Mouse (Mus musculus) midbrain, embryonic 13.5 days (tissue): ENCODE data around the gene Rapgef5. TPM values are rescaled to one million over a fixed set of nuclear protein-coding genes. Genes with fewer than 3 reads are reported as not detected.

ENCODE experiments used
- ATAC-seq: fragments of 200-750 bp; cut with Nextera tagmentation; 2 replicates; pipeline ENCODE4 v1.8.0; 2017; ENCODE audit warnings: mild to moderate bottlenecking, moderate TSS enrichment, moderate library complexity
- H3K27ac ChIP-seq: fragments of 300-500 bp; sonication (generic); 2 replicates; pipeline ENCODE4 v1.5.1; 2015; ENCODE audit warnings: inconsistent platforms, mild to moderate bottlenecking, moderate library complexity
- H3K27me3 ChIP-seq: fragments of 300-500 bp; sonication (generic); 2 replicates; pipeline ENCODE4 v1.6.1; 2015; ENCODE audit warnings: mild to moderate bottlenecking, inconsistent platforms
- H3K36me3 ChIP-seq: fragments of 300-500 bp; sonication (generic); 2 replicates; pipeline ENCODE4 v1.6.1; 2015; ENCODE audit warnings: mild to moderate bottlenecking, inconsistent platforms
- H3K4me1 ChIP-seq: fragments of 300-500 bp; sonication (generic); replicated peaks from 2 replicates; pipeline ENCODE4 v1.6.1; 2015; ENCODE audit warnings: inconsistent platforms
- H3K4me2 ChIP-seq: fragments of 300-500 bp; sonication (generic); replicated peaks from 2 replicates; pipeline ENCODE4 v1.6.1; 2015; ENCODE audit warnings: moderate library complexity, mild to moderate bottlenecking, inconsistent platforms
- H3K4me3 ChIP-seq: fragments of 300-500 bp; sonication (generic); replicated peaks from 2 replicates; pipeline ENCODE4 v1.5.1; 2015; ENCODE audit warnings: mild to moderate bottlenecking, inconsistent platforms
- H3K9ac ChIP-seq: fragments of 300-500 bp; sonication (generic); replicated peaks from 2 replicates; pipeline ENCODE4 v1.6.1; 2015; ENCODE audit warnings: mild to moderate bottlenecking, inconsistent platforms
- H3K9me3 ChIP-seq: fragments of 300-500 bp; sonication (generic); 2 replicates; pipeline ENCODE4 v1.6.1; 2016; ENCODE audit warnings: mild to moderate bottlenecking, inconsistent platforms
- WGBS: fragments of 180-500 bp; shearing (Covaris S2); methylation state at CpG from one replicate; pipeline ENCODE4 v1.1.7; 2015; 5-methylcytosine and 5-hydroxymethylcytosine counted together
- polyA plus RNA-seq: library from polyadenylated mRNA; unstranded; fragments of >200 nt; fragmentation: Nextera tagmentation; extraction: Ambion mirVana; gene quantifications from 2 replicates; pipeline ENCODE4 v1.2.1, GENCODE M21; 2015

Gene Rapgef5
- polyA plus RNA-seq, 1 experiment from 2014 or later, result 42.1 TPM

DNA sequence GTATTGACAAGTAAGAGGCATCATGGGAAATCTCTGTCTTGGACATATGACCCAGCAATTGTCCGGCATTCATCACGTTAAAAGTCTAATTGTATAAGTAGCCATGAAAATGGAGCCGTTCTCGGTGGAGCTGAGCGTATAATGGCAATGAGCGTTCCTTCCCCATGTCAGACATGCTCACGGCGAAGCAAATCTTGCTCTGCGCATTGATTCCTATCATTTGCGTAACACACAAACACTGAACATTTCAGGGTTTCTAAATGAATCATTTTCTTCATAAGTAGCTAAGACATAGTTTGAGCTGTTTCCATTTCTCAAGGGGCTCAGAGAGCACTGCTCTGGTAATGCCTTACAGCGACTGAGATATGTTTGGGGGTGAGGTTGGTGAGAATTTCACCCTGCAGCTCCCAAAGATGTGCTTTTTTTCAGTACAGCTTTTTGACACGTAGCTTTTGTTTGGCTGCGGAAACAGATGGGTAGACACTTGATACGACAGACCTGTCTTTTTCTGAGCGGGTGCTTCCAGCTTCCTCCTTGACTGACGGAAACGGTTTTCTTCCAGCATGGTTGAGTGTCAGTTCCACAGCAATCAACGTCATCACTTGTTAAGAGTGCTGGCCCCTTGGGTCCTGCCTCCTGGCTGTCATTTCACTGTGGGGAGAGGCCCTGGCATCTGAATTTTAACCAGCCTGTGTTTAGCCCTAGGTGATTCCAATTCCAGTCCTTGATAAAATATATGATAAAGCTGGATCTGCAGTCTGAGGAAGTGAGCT, 112.2 kb downstream of the Rapgef5 start:
- H3K9me3 ChIP-seq, result no peaks in the 10 kb centered on the region
- no peaks in the 10 kb centered on the region for H3K36me3 ChIP-seq
- no peak overlapping the region for H3K4me2 ChIP-seq
- no peak for ATAC-seq
- peak overlapping the region; percentile 49; the same call in 1 of the 2 replicates for H3K27ac ChIP-seq
- no peak overlapping the region for H3K4me3 ChIP-seq
- 61% methylated on average over 18 of the region's 18 CpGs for WGBS
- peaks cover 16% of the 10 kb centered on the region for H3K4me1 ChIP-seq
- no peak overlapping the region for H3K9ac ChIP-seq
- no peaks in the 10 kb centered on the region for H3K27me3 ChIP-seq

GRCm38 (mm10) chr12:117632133-117632532, 115.9 kb downstream of the Rapgef5 start:
- Histone ChIP-seq H3K27ac (no peak overlapping the region), H3K4me2 (no peak overlapping the region), H3K9me3 (no peaks in the 10 kb centered on the region), H3K27me3 (no peaks in the 10 kb centered on the region), H3K36me3 (no peaks in the 10 kb centered on the region), H3K4me3 (no peak overlapping the region), H3K4me1 (peaks cover 18% of the 10 kb centered on the region), H3K9ac (no peak overlapping the region)
- no peak for ATAC-seq
- WGBS, result 67% methylated on average over 1 of the region's 1 CpGs

- H3K4me3 ChIP-seq, result no peak overlapping the region
These were observed 120.0 kb downstream of the Rapgef5 start for GRCm38 (mm10) chr12:117636139-117636772.

GRCm38 (mm10) chr12:117636969-117637368, 120.7 kb downstream of the Rapgef5 start:
- peak; percentile 58; the same call in 1 of the 2 replicates for ATAC-seq
- Histone ChIP-seq H3K9ac (no peak overlapping the region), H3K4me3 (no peak overlapping the region), H3K27ac (no peak overlapping the region), H3K9me3 (no peaks in the 10 kb centered on the region), H3K4me1 (peaks cover 7% of the 10 kb centered on the region; the same call in 1 of the 2 replicates), H3K4me2 (no peak overlapping the region), H3K36me3 (no peaks in the 10 kb centered on the region), H3K27me3 (no peaks in the 10 kb centered on the region)
- 67% methylated on average over 6 of the region's 6 CpGs for WGBS

More at GRCm38 (mm10) chr12:117636139-117636772, 120.0 kb downstream of the Rapgef5 start:
- H3K9ac ChIP-seq, result no peak overlapping the region
- 0 out of 2 replicates have a peak overlapping the region, but pooled peaks have one; percentile 9 for H3K27ac ChIP-seq
- no peaks in the 10 kb centered on the region for H3K9me3 ChIP-seq
- no peaks in the 10 kb centered on the region for H3K36me3 ChIP-seq
- ATAC-seq, result no peak
- H3K4me2 ChIP-seq, result no peak overlapping the region
- peaks cover 7% of the 10 kb centered on the region; the same call in 1 of the 2 replicates for H3K4me1 ChIP-seq
- 63% methylated on average over 2 of the region's 2 CpGs for WGBS
- H3K27me3 ChIP-seq, result no peaks in the 10 kb centered on the region

DNA sequence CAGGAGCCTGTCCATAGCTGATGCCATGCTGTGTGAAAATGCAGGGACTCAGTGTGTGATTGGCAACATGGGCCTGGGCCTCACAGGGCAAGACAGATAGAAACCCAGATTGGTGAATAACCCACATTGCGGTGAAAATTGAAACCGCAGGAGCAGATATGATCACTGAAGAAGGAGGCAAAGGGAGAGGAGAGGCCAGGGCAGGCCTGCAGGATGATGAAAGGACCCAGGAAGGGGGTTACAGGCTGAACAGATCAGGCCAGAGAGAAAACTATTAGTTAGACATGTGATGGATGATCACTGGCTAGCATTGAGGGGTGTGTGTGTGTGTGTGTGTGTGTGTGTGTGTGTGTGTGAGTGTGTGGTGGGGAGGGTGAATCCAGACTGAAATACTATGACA, 122.6 kb downstream of the Rapgef5 start:
- H3K9me3 ChIP-seq, result no peaks in the 10 kb centered on the region
- no peak overlapping the region for H3K9ac ChIP-seq
- no peak overlapping the region for H3K4me3 ChIP-seq
- H3K4me1 ChIP-seq, result peaks cover 7% of the 10 kb centered on the region; the same call in 1 of the 2 replicates
- H3K27ac ChIP-seq, result no peak overlapping the region
- WGBS, result 87% methylated on average over 2 of the region's 2 CpGs
- H3K36me3 ChIP-seq, result no peaks in the 10 kb centered on the region
- no peaks in the 10 kb centered on the region for H3K27me3 ChIP-seq
- H3K4me2 ChIP-seq, result no peak overlapping the region
- peak; percentile 40; the same call in 1 of the 2 replicates for ATAC-seq

DNA sequence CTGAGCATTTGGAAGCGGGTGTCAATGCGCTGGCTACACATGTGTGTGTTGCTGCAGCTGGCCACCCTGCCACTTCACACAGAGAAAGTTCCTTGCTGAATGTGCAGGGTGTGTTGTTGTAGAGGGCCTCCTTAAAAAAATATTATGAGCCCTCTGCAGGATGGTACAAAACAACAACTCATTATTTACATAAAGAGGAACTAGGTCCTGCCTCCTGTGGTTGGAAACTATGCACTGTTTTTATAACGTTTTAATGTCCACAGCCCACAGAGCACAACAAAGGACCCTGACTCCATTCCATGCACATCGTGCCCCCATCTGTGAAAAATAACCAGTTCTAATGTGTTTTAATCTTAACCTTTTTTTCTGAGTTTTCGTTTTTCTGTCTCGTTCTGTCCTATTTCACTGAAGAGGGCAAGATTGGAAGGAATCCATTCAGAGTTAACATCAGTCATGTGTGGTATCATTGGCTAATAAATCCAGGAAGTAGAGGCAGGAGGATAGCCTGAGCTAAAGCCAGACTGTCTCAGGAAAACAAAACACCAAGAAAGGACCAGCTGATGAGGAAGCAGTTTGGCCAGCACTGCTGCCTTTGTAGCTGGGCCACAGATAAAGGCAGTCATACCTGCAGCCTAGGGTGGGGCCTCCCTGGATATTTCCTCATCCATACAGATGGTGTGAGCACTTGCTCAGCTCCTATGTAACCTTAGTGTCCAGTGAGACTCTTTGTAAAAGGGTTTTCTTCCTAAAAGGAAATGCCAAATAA, 123.3 kb downstream of the Rapgef5 start:
- Histone ChIP-seq H3K4me2 (no peak overlapping the region), H3K4me1 (peaks cover 7% of the 10 kb centered on the region; the same call in 1 of the 2 replicates), H3K4me3 (no peak overlapping the region), H3K9me3 (no peaks in the 10 kb centered on the region), H3K27me3 (no peaks in the 10 kb centered on the region), H3K9ac (no peak overlapping the region), H3K36me3 (no peaks in the 10 kb centered on the region), H3K27ac (no peak overlapping the region)
- ATAC-seq, result no peak
- 82% methylated on average over 6 of the region's 6 CpGs for WGBS

DNA sequence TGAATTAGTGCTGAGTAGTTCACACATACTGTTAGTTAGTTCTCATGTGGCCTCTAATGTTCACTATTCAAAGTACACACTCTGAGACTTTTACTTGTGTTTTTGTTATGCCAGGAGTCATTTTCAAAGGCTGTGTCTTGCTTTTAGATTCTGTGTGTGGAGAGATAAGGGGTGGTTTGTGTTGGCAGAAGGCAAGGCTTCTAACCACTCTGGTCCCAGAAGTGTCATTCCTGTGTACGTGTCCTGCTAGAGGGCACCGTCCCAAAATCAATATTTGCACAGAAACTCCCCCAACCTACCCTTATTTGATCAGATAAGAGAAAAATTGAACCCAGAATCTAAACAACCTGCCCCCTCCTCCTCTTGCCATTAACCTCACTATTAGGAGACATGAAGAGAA, 126.2 kb downstream of the Rapgef5 start:
- 0 out of 2 replicates have a peak, but pooled peaks cover 4% of the 10 kb centered on the region for H3K4me1 ChIP-seq
- H3K4me3 ChIP-seq, result no peak overlapping the region
- no peaks in the 10 kb centered on the region for H3K36me3 ChIP-seq
- H3K27me3 ChIP-seq, result no peaks in the 10 kb centered on the region
- no peaks in the 10 kb centered on the region for H3K9me3 ChIP-seq
- no peak overlapping the region for H3K27ac ChIP-seq
- H3K9ac ChIP-seq, result no peak overlapping the region
- no peak for ATAC-seq
- 71% methylated on average over 2 of the region's 2 CpGs for WGBS
- H3K4me2 ChIP-seq, result no peak overlapping the region

DNA sequence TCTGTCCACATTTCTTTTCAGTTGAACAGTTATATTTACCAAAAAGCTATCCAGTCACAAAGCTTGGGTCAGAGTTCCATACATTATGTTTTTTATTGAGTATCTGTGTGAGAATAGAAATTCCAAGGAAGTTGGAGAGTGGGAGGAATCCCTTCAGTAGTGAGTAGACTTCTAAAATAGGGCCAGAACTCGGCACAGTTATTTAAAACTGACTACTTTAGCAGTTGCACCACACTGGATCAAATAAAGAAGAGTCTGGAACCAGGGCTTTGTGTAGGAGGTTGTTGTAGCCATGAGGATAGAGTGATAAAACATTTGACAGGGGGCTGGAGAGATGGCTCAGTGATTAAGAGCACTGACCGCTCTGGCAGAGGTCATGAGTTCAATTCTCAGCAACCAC, 129.5 kb downstream of the Rapgef5 start:
- no peaks in the 10 kb centered on the region for H3K36me3 ChIP-seq
- H3K9ac ChIP-seq, result no peak overlapping the region
- H3K9me3 ChIP-seq, result no peaks in the 10 kb centered on the region
- 94% methylated on average over 2 of the region's 2 CpGs for WGBS
- H3K4me1 ChIP-seq, result no peaks in the 10 kb centered on the region
- H3K27ac ChIP-seq, result no peak overlapping the region
- no peak overlapping the region for H3K4me2 ChIP-seq
- ATAC-seq, result no peak
- no peaks in the 10 kb centered on the region for H3K27me3 ChIP-seq
- H3K4me3 ChIP-seq, result no peak overlapping the region

DNA sequence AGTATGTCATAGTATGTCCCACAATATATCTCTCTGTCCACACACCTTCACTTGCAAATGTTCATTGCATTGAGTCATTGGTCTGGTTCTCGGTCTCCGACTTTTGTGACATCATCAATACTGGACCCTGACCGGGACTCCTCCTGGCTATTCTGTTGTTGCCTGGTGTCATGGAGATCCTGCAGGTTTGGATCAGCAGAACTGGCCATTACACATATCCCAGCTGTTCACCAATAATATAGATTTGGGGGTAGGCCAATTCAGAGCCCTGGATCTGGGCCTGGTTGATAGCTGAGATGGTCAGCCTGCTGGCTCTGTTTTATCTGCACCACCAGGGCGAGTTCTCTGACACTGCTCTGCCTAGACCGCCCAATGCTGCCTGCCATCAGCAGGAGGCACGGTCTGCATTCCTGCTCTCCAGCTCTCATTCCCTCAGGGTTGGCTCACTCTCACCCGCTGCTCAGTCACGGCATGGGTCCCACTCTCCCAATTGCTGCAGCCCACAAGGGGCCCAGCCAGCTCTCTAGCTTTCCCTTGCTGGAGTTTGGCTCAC, 137.7 kb downstream of the Rapgef5 start:
- Histone ChIP-seq H3K27me3 (no peaks in the 10 kb centered on the region), H3K9ac (no peak overlapping the region), H3K4me1 (peaks cover 3% of the 10 kb centered on the region), H3K4me2 (no peak overlapping the region), H3K9me3 (no peaks in the 10 kb centered on the region), H3K27ac (no peak overlapping the region), H3K4me3 (no peak overlapping the region), H3K36me3 (no peaks in the 10 kb centered on the region)
- 90% methylated on average over 8 of the region's 8 CpGs for WGBS
- ATAC-seq, result 0 out of 2 replicates have a peak, but pooled peaks have one; percentile 30

DNA sequence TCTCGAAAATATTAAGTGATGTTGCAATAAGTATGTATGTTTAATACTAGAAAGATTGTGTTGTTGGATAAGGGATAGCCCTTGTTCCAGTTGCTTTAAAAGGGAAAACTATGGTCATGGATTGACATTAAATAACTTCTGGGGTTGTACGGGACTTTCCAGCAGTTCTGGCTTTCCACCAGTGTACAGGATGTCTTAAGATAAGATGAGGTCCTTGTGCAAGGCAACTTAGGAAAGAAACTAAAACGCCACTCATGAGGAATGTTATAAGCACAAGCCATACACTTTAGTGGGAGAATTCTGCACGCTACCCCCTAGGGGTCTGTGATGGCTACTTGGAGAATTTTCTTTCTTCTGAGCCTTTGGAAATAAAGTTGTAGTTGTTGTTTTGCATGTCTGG, 140.7 kb downstream of the Rapgef5 start:
- 90% methylated on average over 4 of the region's 4 CpGs for WGBS

DNA sequence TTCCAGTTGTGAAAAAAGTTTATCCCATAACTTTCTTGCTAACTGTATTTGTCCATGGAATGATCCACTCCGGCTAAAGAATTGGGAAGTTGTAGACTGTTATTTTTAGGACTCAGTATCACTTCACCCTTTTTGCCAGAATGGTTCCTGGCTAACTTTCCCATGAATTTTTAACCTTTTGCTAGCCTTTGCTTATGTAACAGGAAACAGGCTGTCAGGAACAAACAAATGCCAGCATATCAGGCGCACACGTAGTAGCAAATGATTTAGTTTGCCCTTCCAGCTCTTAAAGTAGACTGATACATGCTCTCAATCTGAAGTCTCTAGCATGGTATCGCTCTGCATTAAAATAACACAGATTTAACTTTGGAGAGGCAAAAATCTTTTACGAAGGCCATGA, 141.5 kb downstream of the Rapgef5 start:
- Histone ChIP-seq H3K4me2 (no peak overlapping the region), H3K9ac (no peak overlapping the region), H3K9me3 (no peaks in the 10 kb centered on the region), H3K36me3 (no peaks in the 10 kb centered on the region), H3K4me1 (peaks cover 5% of the 10 kb centered on the region), H3K4me3 (no peak overlapping the region), H3K27me3 (no peaks in the 10 kb centered on the region), H3K27ac (no peak overlapping the region)
- WGBS, result 90% methylated on average over 5 of the region's 5 CpGs
- no peak for ATAC-seq

More for the DNA sequence above, 140.7 kb downstream of the Rapgef5 start:
- Histone ChIP-seq H3K4me2 (no peak overlapping the region), H3K4me1 (peaks cover 5% of the 10 kb centered on the region), H3K9ac (no peak overlapping the region), H3K27me3 (no peaks in the 10 kb centered on the region), H3K36me3 (no peaks in the 10 kb centered on the region), H3K9me3 (no peaks in the 10 kb centered on the region), H3K27ac (no peak overlapping the region), H3K4me3 (no peak overlapping the region)
- no peak for ATAC-seq
